Mouse (Mus musculus) lung, postnatal 0 days (tissue): Measurements from ENCODE around the gene Nod1.

Experiments
- CTCF ChIP-seq: IDR thresholded peaks from 2 replicates; pipeline ENCODE4 v1.5.1; 2016; ENCODE audit warnings: antibody characterized with exemption, mild to moderate bottlenecking
- EP300 ChIP-seq: IDR thresholded peaks from 2 replicates; pipeline ENCODE4 v1.6.1; 2016; ENCODE audit warnings: antibody characterized with exemption, mild to moderate bottlenecking, control low read depth

DNA sequence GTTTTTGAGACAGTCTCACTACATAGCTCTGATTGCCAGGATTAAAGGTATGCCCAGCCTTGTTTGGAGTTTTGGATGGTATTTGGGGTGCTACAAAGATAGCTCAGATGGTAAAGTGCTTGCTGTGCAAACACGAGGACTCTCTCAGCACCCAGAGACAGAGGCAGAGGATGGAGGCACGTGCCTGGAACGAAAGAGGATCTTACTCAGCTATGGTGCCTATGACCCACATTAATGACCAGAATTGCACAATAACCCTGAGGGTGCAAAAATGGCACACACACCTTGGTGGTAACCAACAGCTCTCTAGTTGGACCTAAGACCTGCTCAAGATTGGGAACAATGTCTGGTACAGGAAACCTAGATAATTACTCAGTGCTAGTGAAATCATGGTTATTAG is 19.9 kb downstream of the Nod1 start:
- TF ChIP-seq EP300 (no peak), CTCF (no peak)
